Mouse (Mus musculus): ENCODE data around the gene Pnpla1. TPM values are rescaled to one million over a fixed set of nuclear protein-coding genes. Genes with fewer than 3 reads are reported as not detected.

Pnpla1 gene
- 0.09 and 0.11 TPM in 2 replicates for polyA plus RNA-seq (2021; fragmentation: Nextera tagmentation)
- long read RNA-seq, experiment 1, partial matches to known transcripts: 0 of 1 reads
- long read RNA-seq, experiment 1, other reads (novel, unspliced or antisense): 1 of 1 reads
- long read RNA-seq, experiment 2, partial matches to known transcripts: 0 of 1 reads
- long read RNA-seq, experiment 2, other reads (novel, unspliced or antisense): 1 of 1 reads

GRCm38 (mm10) chr17:28858205-28858604 lies at the start of gene Pnpla1:
Pnpla1 (plus strand) TSS chr17:28858411.

GRCm38 (mm10) chr17:28915060-28915628 lies 56.9 kb downstream of the Pnpla1 start, which contains the start of gene 4930539E08Rik:
4930539E08Rik (minus strand) TSS chr17:28915324.

Other genes starting within 250 kb of the Pnpla1 start
- 45.1 and 51.5 TPM in 2 replicates for gene Srpk1, start 235.7 kb upstream of the Pnpla1 start, polyA plus RNA-seq (2021; fragmentation: Nextera tagmentation)
- gene Slc26a8, start 168.2 kb upstream of the Pnpla1 start, polyA plus RNA-seq (2021; fragmentation: Nextera tagmentation): 1.2 and 1.4 TPM in 2 replicates
- 12.6 and 14.2 TPM in 2 replicates for gene Mapk14, start 167.1 kb upstream of the Pnpla1 start, polyA plus RNA-seq (2021; fragmentation: Nextera tagmentation)
- 0.26 TPM in 1 of 2 replicates, not detected in the other for gene AC170998.1, start 132.3 kb upstream of the Pnpla1 start, polyA plus RNA-seq (2021; fragmentation: Nextera tagmentation)
- 0.78 and 0.93 TPM in 2 replicates for gene Mapk13, start 89.1 kb upstream of the Pnpla1 start, polyA plus RNA-seq (2021; fragmentation: Nextera tagmentation)
- 2.6 and 3.2 TPM in 2 replicates for gene Brpf3, start 57.3 kb upstream of the Pnpla1 start, polyA plus RNA-seq (2021; fragmentation: Nextera tagmentation)
- gene 4930539E08Rik, start 56.9 kb downstream of the Pnpla1 start, polyA plus RNA-seq (2021; fragmentation: Nextera tagmentation): 1.9 and 2.4 TPM in 2 replicates
- 0.14 TPM in 1 of 2 replicates, not detected in the other for gene Pxt1, start 85.4 kb downstream of the Pnpla1 start, polyA plus RNA-seq (2021; fragmentation: Nextera tagmentation)
- 17.1 and 19.8 TPM in 2 replicates for gene Kctd20, start 93.5 kb downstream of the Pnpla1 start, polyA plus RNA-seq (2021; fragmentation: Nextera tagmentation)
- 10.5 and 10.7 TPM in 2 replicates for gene Stk38, start 149.6 kb downstream of the Pnpla1 start, polyA plus RNA-seq (2021; fragmentation: Nextera tagmentation)
- gene Srsf3, start 174.2 kb downstream of the Pnpla1 start, polyA plus RNA-seq (2021; fragmentation: Nextera tagmentation): 105 and 117 TPM in 2 replicates
- 14.5 and 14.7 TPM in 2 replicates for gene Cdkn1a, start 232.6 kb downstream of the Pnpla1 start, polyA plus RNA-seq (2021; fragmentation: Nextera tagmentation)

All from layer of hippocampus, adult 6 months (tissue).